In genomic region chr2:157751589-157752373, GRCm38 (mm10) we compare ENCODE assay signal across 8 mouse cellular contexts. TPM values are rescaled to one million over a fixed set of nuclear protein-coding genes. Genes with fewer than 3 reads are reported as not detected.
DNase-seq lines count a peak whose midpoint lies in the region; ATAC-seq and TF ChIP-seq lines count a peak whose summit lies in the region.

No protein-coding gene starts in this region.

- H3K9me3 ChIP-seq in ES-Bruce4 (replicated peaks; ENCODE audit: control insufficient read depth, insufficient read depth, low read length, poor library complexity, severe bottlenecking), result no peaks in the 10 kb centered on the region
- no peaks in the 10 kb centered on the region for H3K9me3 ChIP-seq in hindbrain, embryonic 15.5 days
- H3K9me3 ChIP-seq in midbrain, embryonic 13.5 days, result no peaks in the 10 kb centered on the region

- ATAC-seq in hindbrain, embryonic 15.5 days (ENCODE audit: low FRiP score, low read depth), result peak; percentile 90
- peak; percentile 77 for ATAC-seq in midbrain, embryonic 13.5 days

- no peak overlapping the region for H3K9ac ChIP-seq in ES-Bruce4 (ENCODE audit: low read depth, poor library complexity, severe bottlenecking)
- 0 out of 2 replicates have a peak overlapping the region, but pooled peaks have one; percentile 4 for H3K9ac ChIP-seq in hindbrain, embryonic 15.5 days
- peak overlapping the region; percentile 17; the same call in 1 of the 2 replicates for H3K9ac ChIP-seq in midbrain, embryonic 13.5 days (replicated peaks)

- no peaks in the 10 kb centered on the region for H3K36me3 ChIP-seq in ES-Bruce4 (ENCODE audit: control insufficient read depth, insufficient read depth, low read length, poor library complexity, severe bottlenecking)
- no peaks in the 10 kb centered on the region for H3K36me3 ChIP-seq in hindbrain, embryonic 15.5 days
- H3K36me3 ChIP-seq in midbrain, embryonic 13.5 days, result peaks cover 8% of the 10 kb centered on the region; the same call in 1 of the 2 replicates

- H3K27me3 ChIP-seq in ES-Bruce4 (ENCODE audit: control insufficient read depth, insufficient read depth, low read length, poor library complexity, severe bottlenecking), result no peaks in the 10 kb centered on the region
- no peaks in the 10 kb centered on the region for H3K27me3 ChIP-seq in hindbrain, embryonic 15.5 days
- H3K27me3 ChIP-seq in midbrain, embryonic 13.5 days, result no peaks in the 10 kb centered on the region

- H3K4me1 ChIP-seq in ES-Bruce4 (ENCODE audit: control insufficient read depth, insufficient read depth, low read length), result peaks cover 2% of the 10 kb centered on the region
- peaks cover 58% of the 10 kb centered on the region for H3K4me1 ChIP-seq in hindbrain, embryonic 15.5 days (replicated peaks)
- peaks cover 84% of the 10 kb centered on the region for H3K4me1 ChIP-seq in midbrain, embryonic 13.5 days (replicated peaks)

- intact Hi-C loops in left cerebral cortex, adult 2 months (cut with DNase I), result no loop called here

- peak overlapping the region; percentile 42 for H3K4me2 ChIP-seq in hindbrain, embryonic 15.5 days
- H3K4me2 ChIP-seq in midbrain, embryonic 13.5 days (replicated peaks), result peak overlapping the region; percentile 42

- no peak overlapping the region for H3K27ac ChIP-seq in ES-Bruce4 (ENCODE audit: insufficient read depth, low read length)
- peak overlapping the region; percentile 82 for H3K27ac ChIP-seq in hindbrain, embryonic 15.5 days (replicated peaks)
- H3K27ac ChIP-seq in left cerebral cortex, adult 2 months, result peak overlapping the region; percentile 47; the same call in 1 of the 2 replicates
- peak overlapping the region; percentile 90 for H3K27ac ChIP-seq in midbrain, embryonic 13.5 days

- peak; percentile 83 for DNase-seq in cerebellum, adult 9-11 months
- DNase-seq in gastrocnemius, postnatal 10 days, result peak; percentile 54
- DNase-seq in left cerebral cortex, adult 2 months (ENCODE audit: extremely low spot score in 1 of 2, low spot score in 2 of 2), result peak; percentile 35 to 53
- peak; percentile 50 for DNase-seq in yolk sac, embryonic 10.5 days (ENCODE audit: low spot score)
- DNase-seq in urinary bladder, postnatal 25 days (ENCODE audit: low spot score), result no peak

- 25% methylated on average over 22 of the region's 22 CpGs for WGBS in hindbrain, embryonic 15.5 days
- WGBS in midbrain, embryonic 13.5 days, result 36% methylated on average over 22 of the region's 22 CpGs

- no peak for TF ChIP-seq CTCF in ES-Bruce4 (IDR thresholded peaks at IDR 0.05; ENCODE audit: low read depth, low read length)
- TF ChIP-seq CTCF in left cerebral cortex, adult 2 months (IDR thresholded peaks at IDR 0.05), result no peak

- no peak for TF ChIP-seq EP300 in ES-Bruce4 (IDR thresholded peaks at IDR 0.05; ENCODE audit: insufficient read depth, low read depth, low read length)

- no peak for TF ChIP-seq POLR2A in ES-Bruce4 (IDR thresholded peaks at IDR 0.05; ENCODE audit: insufficient read depth, low read length)

- H3K4me3 ChIP-seq in ES-Bruce4 (ENCODE audit: low read depth, low read length), result peak overlapping the region; percentile 6; the same call in 1 of the 2 replicates
- no peak overlapping the region for H3K4me3 ChIP-seq in hindbrain, embryonic 15.5 days
- H3K4me3 ChIP-seq in left cerebral cortex, adult 2 months, result no peak overlapping the region
- H3K4me3 ChIP-seq in midbrain, embryonic 13.5 days (replicated peaks), result no peak overlapping the region

RNA-seq across cellular contexts. Expression of gene Ctnnbl1, which starts 14.6 kb away (rescaled TPM):
- 37.2 and 38.0 TPM in 2 replicates for polyA plus RNA-seq in ES-Bruce4 (2011; ENCODE audit: insufficient read depth, insufficient read length, low read depth, missing spikeins)
- total RNA-seq in gastrocnemius, postnatal 10 days (2021), result 10 to 100 TPM in 1 of 2 experiments, 1 to 10 TPM in 1; 9.7 to 12.8 TPM
- polyA plus RNA-seq in hindbrain, embryonic 15.5 days (2015; fragmentation: Nextera tagmentation; extraction: Ambion mirVana), result 55.6 and 58.9 TPM in 2 replicates
- total RNA-seq in left cerebral cortex, adult 2 months (2021), result 10 to 100 TPM; 30.1 TPM
- 87.5 and 87.8 TPM in 2 replicates for polyA plus RNA-seq in midbrain, embryonic 13.5 days (2015; fragmentation: Nextera tagmentation; extraction: Ambion mirVana)
